Mouse (Mus musculus) left cerebral cortex, postnatal 10 days (tissue): Measurements from ENCODE around the gene Uba1. TPM values are rescaled to one million over a fixed set of nuclear protein-coding genes. Genes with fewer than 3 reads are reported as not detected.

Source experiments
- DNase-seq, 2 experiments: peaks; one replicate each; pipeline ENCODE4 v3.0.0; 2021 to 2022; ENCODE audit warnings: low spot score in 2 of 2, mixed read lengths in 1 of 2; ENCODE audit errors: extremely low spot score in 1 of 2
- intact Hi-C: fragments of 180-260 bp; cut with DNase I; formaldehyde crosslinking; loops from one replicate; pipeline ENCODE4 v1.15.1; 2025
- total RNA-seq, 2 experiments: library from RNA; stranded (reverse); gene quantifications; 2 replicates each; pipeline ENCODE4 v1.2.3; 2021

The Uba1 gene
- 100 to 1,000 TPM; 441 to 479 TPM for total RNA-seq

DNA sequence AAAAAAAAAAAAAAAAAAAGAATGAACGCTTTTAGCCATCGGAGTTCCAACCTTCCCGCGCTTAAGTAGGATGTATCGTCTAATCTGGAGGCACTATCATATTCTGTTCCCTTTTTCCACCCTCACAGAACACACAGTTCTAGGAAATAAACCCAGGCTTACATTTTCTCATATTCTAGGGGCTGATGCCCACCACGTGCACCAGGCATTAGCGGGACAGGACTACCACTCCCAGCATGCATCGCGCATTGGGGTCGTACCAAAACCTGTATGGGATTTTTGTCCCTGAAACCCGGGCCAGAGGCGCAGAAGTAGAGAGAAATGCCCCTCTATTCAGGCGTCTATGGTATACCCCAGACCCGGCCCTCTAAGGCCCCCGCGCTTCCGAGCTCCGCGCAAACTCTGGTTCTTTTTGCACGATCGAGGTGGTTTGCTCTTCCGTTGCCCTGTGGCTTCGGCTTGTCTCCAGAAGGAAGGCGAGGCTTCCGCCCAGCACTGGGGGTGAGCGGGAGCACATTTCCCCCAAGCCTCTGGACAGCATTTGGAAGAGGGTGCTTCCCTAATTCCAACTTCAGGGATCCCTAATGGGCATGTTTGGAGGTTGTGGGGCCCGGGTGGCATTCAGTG is at the start of gene Uba1:
Gene Uba1 (plus strand): TSS at position 301 of the 627 bp plus-strand sequence.
- intact Hi-C loops: no loop called here

DNA sequence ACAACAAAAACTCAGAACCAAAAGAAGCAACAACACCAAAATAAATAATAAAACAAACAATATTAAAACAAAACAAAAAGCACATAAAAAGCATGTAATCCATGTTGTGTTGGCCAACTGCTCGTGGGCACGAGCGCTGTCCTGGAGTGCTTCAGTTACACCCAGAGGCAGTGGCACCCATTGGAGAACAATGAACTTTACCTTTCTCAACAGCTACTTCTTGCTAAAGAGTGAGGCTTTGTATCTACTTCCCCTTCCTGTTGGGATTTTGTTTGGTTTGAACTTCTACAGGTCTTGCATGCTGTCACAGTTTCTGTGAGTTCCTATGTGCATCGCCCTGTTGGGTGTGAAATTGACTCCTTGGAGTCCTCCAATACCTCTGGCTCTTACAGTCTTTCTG is 49.6 kb upstream of the Uba1 start:
- intact Hi-C loops: no loop called here
- no peak for DNase-seq

More for the DNA sequence above, at the start of gene Uba1:
- DNase-seq: peak; percentile 79 to 87

DNA sequence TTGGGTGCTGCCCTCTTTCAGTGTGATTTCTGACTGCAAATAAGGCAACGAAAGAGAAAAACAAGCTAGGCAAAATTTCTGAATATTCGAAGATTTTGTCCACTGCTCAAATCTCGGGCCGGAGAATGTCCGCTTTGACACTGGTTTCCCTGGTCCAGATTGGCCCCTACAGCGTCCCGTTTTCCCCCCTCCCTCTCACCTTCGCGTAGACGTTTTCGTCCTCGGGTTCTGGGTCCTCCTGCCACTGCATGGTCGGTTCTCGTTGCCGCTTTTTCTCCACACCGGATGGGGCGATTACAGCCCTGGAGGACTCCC is 41.3 kb upstream of the Uba1 start:
- intact Hi-C loops: no loop called here
- DNase-seq: peak in 1 of 2 experiments; percentile 27

DNA sequence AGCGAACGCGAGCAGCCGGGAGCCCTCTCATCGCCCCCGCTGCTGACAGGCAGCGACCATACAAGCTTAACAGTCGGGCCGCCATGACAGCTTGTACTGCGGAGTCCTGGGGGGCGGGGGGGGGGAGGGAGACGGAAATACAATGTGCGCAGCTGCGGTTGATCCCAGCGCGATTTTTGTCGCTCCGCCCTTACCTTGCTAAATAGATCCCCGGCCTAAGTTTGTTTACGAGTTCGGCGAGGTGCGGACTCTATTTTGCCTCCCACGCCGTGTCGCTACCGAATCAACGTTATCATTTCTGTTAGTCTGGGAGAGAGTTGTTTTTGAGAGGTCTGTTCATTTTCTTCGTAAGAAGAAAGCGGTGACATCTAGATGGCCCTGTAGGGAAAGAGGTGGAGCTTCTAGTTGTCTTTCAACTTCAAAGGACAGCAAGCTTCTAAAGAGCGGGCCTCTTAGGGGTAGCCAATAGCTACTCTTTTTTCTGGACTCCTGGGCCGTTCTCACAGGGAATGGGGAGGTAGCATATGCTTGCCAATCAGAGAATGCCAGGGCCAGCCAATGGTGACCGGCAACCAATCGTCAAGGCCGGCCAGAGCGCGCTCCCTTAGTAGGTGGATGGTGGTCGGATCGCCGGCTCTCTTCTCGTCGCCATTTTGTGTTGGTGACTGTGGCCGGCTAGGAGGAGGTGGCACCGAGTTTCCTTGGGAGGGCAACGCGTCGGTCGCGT is 40.8 kb upstream of the Uba1 start, which contains the start of the genes Rbm10 and Ndufb11:
Gene Rbm10 (plus strand): TSS at position 328 of the 727 bp plus-strand sequence.
Gene Ndufb11 (minus strand): TSS at position 444 of the 727 bp plus-strand sequence.
- intact Hi-C loops: no loop called here
- DNase-seq: peak; percentile 83 to 89

DNA sequence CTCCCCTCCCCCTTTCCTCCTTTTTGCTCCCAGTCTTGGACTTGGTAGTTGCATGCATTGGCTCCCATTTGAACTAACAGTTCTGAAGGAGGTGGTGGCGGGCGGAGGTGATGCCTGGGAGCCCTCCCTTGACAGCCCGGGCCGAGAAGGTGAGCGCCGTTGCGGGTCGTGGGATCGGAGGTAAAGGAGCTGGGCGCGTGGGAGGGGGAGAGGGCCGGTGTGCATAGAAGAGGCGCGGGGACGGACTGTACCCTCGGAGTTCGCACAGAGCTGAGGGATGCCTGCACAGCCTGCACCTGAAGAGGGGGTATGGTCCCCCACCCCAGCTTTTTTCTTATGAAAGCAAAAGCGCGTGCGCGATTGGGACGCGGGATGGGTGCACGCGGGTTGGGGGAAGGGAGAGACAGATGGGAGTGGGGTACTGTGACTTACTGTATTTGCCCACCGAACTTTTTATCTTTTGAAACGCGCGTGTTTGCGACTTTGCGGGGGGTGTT is 40.2 kb upstream of the Uba1 start:
- DNase-seq: peak; percentile 25 to 53
- intact Hi-C loops: no loop called here

DNA sequence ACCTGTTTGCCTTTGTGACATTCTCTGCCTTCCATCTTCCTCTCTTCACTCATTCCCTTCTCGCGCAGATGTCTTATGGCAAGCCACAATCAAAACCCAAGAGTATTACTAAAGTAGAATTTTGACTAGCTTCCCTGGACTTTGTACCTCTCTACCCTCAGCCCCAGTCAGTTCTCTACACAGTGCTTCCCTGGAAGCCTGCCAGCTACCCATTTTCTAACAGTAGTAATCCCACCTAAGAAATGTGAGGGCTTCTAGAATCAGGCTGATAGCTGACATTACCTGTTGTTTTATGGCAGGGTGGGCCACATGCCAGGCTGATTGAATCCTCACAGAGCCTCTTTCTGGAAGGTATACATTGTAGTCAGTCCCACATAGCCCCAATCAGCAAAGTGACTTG is 20.0 kb upstream of the Uba1 start:
- intact Hi-C loops: no loop called here
- DNase-seq: no peak

DNA sequence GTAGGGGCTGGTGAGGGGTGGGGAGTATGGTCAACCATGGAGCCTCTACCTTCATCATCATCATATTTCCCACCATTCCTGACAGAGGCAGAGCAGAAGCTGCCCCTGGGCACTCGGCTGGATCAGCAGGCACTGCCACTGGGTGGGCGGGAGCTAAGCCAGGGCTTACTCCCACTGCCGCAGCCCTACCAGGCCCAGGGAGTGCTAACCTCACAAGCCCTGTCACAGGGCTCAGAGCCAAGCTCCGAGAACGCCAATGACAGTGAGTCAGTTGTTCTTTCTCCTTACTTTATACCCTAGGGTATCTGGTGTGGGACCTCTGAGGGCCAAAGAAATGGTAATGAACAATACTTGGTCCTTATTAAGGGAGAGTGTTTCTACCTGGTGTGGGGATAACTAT is 13.3 kb upstream of the Uba1 start:
- DNase-seq: no peak
- intact Hi-C loops: no loop called here

DNA sequence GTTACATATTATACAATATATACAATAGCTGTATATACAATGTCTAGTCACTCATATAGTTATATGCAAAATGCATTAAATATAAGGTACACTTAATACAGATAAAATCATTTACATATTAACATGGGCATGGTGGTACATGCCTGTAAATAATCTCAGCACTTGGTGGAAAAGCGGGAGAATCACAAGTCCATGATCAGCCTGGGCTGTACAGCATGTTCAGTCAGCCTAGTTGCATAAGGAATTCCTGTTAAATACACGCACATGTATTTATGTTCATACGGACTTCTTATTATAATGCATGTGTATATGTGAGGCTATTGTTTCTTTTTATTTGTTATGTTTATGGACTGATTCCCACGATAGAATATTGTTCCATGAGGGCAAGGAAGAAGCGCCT is 533 bp upstream of the Uba1 start:
- intact Hi-C loops: no loop called here
- DNase-seq: no peak

DNA sequence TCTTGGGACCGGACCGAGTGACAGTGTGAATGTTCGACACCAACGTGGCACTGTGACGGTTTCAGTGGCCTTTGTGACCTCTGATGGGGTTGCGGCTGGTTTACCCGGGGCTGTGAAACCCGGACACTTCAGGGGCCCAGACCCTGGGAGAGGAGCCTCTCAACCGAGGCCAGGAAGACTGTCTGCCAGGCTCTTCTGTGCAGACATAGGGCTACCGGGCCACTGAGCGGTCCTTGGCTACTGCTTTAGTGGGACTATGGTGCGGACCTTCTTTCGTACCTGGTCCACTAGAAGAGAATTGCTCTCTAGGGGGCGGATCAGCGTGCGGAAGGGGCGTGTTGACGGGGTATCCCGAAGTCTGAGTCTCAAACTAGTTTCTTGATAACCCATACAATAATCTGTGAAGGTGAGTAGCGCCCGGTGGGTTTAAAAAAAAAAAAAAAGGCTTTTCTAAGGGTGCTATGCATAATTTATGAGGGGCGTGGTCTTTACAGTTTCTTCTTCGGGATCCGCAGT is 823 bp downstream of the Uba1 start:
- intact Hi-C loops: no loop called here
- DNase-seq: no peak

DNA sequence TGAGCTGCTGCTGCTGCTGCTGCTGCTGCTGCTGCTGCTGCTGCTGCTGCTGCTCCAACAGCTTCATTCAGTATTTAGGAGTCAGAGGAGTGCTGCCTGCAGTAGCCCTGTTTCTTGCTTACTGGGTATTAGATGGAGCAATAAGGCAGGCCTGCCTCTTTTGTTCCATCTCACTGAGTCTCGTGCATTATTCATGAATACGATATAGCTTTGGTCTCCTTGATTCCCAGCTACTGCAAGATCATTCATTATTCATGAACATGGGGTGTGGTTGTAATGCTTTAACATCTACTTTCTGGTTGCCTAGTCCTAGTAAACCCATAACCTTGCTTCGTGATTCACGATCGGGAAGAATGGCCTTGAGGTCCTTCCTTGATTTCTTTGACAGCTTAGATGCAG is 4.2 kb downstream of the Uba1 start:
- intact Hi-C loops: loop anchor here (5.0 to 10.0 kb wide), 2 partner anchors 132 to 155 kb away; partner anchors contain the start of gene Araf
- peak in 1 of 2 experiments; percentile 10 for DNase-seq

DNA sequence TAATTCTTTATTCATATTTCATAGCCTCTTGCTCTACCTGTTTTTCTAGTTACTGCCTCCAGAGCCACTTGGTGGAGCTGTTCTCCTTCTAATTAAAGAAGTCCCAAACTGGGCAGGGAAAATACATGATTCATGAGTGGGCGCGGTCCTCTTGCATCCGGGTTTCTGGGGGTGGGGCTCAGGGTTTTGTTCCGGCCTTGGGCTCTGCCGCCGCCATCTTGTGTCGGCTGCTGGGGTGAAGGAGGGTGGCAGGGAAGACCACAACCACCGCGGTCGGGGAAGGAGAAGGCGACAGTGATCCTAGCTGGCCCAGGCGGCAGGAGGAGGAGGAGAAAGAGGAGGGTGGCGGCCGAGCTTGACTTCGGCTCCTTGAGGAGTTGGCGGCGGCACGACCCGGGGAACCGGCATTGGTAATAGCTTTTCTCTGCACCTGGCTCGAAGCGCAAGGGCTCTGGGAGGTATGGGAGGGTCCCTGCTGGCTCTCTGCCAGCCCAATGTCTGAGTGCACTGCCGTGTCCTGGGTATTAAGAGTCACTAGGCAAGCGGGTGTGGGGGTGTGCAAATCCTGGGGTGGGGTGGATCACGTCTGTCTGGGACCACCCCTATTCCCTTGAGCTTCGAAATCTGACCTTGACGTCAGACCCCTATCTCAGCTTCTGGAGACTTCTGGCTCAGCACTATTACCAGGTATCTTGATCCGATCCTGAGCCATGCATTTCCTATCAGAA is 4.8 kb downstream of the Uba1 start:
- DNase-seq: peak; percentile 83 to 90
- intact Hi-C loops: loop anchor here (5.0 to 10.0 kb wide), 2 partner anchors 132 to 154 kb away; partner anchors contain the start of gene Araf

DNA sequence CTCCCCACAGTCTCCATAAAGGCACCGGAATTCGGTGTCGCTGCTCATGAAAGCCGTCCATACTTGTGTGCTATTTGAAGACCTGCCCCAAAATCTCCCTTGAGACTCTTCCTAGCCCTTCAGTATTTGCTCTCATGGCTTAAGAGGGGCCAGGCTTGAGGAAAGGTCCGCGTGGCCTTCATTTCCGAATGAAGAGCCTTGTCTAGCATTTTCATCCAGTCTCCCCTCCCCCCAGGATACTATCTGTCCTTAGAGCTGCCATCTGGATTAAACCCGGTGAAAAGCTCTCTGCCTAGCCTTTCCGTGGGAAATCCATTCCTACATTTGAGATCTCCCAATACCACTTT is 5.3 kb downstream of the Uba1 start:
- DNase-seq: no peak
- intact Hi-C loops: loop anchor here (5.0 to 10.0 kb wide), 2 partner anchors 131 to 154 kb away; partner anchors contain the start of gene Araf

DNA sequence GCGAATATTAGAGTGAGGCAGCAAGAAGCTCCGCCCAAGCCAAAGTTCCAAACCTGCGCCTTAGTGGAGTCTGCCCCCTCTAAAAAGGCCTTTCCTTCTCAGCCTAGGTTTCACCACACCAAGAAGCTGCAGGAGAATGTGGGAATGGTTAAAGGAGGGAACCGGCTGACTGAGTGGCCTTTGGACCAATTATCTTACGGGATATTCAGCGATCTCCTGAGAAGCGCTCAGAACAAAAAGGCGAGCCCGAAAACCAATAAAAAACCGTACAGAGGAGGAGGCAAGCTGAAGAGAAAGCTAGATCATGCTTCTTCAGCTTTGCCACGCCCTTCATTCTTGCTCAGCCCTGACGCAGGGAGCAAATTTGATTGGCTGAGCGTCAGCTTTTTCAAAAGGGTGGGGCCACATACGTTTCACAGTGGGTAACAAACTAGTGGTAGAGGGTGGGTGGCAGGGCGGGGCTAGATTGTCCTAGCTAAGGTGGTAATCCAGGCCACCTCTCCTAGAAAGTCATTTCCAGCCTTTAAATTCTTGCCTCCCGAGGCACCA is 29.5 kb downstream of the Uba1 start, which contains the start of gene Cdk16:
Gene Cdk16 (plus strand): TSS at position 436 of the 549 bp plus-strand sequence.
- DNase-seq: peak; percentile 86 to 90
- intact Hi-C loops: no loop called here

DNA sequence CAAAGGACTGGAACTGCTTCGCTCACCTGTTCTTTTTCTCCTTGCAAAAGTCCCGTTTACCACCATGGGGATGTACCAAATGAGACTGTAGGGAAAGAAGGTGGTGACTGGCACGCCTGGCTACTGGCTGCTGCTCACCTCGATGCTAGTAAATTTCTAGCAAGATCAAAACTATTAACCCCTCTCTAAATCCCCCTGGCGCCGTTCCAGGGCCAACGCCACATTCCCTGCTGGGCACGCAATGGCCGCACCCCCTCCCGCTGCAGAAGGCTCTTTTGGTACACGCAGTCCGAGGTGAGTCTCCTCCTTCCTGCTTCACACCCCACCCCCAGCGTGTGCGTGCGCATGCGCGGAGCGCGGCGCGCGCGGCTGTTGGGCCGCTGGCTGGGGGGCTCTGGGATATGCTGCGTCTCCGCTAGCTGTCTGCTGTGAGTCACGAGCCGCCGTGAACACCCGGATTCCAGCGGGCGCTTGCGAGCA is 30.0 kb downstream of the Uba1 start:
- intact Hi-C loops: no loop called here
- DNase-seq: peak; percentile 66 to 88

DNA sequence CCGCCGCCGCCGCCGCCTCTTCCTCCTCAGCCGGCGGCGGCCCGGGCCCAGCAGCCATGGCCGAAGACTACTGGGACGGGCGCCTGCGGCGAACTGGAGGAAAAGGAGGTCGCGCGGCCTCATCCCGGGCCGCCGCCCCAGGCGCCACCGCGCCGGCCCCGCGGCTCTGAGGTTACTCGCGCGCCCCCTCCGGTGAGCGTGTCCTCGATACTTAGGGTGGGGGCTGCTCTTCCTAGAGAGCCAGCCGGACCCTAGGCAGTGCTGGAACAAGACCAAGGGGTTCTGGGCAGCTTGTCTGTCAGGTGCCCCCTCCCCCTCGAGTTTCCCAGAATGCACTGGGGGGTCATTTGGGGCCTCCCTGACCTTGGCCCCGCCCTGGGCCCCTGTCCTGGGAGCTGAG is 30.5 kb downstream of the Uba1 start:
- peak; percentile 23 to 83 for DNase-seq
- intact Hi-C loops: no loop called here

DNA sequence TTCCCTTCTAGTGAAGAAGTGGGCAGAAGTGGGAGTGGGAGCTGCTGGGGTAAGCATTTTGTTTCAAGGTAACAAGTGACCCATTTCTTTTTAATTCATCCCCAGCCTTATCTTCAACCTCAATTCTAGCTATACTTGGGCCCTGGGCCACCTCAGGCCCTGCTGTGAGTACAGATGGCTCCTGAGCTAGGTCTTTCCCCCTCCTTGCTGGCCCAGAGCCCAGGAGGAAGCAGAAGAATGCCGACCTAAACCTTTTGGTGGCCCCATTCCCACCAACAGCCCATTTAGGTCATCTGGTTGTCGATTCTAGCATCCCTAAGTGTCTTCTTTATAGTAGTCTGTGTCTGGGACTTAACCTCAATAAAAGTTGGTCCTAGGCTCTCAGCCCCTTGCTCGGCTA is 33.4 kb downstream of the Uba1 start:
- intact Hi-C loops: no loop called here
- DNase-seq: no peak

DNA sequence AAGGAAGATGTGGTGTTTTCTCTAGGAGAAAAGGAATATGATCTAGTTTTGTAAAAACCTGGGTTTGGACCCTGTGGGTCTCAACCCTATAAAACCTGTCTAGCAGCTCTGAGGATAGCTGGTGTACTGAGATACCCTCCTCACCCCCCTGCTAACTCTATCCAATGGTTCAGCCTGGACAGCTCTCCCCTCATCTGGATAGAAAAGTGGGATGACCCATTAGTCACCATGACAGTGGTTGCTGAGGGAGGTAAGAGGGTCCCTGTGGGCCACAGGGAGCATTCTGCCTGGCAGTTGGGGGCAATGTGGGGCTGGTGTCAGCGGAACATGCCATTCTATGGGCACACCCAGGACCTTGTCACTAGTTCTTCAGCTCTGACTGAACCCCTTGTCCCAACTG is 34.5 kb downstream of the Uba1 start:
- intact Hi-C loops: no loop called here
- no peak for DNase-seq

DNA sequence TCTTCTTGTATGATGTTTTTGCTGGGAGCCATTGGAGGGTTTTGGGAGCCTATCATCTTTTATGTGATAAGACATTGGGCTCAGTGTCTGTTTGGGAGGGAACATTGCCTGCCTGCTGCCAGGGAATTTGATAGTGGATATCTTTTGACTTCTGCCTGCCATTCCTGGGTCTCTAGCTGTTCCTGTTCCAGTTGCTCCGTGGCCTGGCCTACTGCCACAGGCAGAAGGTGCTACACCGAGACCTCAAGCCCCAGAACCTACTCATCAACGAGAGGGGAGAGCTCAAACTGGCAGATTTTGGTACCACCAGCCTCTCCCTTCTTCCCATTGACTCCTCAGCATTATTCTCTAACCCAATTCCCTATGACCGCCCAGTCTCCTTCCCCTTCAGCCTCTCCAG is 37.7 kb downstream of the Uba1 start:
- intact Hi-C loops: no loop called here
- DNase-seq: no peak

DNA sequence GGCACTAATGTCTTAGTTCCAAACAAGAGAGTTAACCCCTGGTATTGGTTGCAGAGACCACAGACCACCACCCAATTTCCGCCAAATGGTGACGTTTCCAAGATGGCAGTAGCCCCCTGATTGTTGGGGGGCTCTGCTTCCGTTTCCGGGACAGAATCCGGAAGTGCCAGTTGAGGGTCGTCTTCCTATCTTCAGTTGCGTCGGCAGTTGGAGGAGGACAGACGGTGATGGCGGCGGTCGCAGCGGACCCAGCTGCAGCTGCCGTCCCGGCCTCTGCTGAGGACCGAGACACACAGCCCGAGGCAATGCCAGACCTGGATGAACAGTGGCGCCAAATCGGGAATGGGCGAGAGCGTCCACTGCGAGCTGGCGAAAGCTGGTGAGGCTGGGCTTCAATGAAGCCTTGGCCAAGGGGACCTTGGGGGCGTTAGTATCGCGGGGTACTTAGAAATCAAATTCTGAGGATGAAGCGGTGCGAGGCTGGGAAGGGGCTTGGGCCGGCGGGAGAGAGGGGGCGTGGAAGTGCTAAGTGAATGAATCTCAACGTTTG is 45.7 kb downstream of the Uba1 start, which contains the start of gene Usp11:
Gene Usp11 (plus strand): TSS at position 166 of the 550 bp plus-strand sequence.
- DNase-seq: peak; percentile 42 to 64
- intact Hi-C loops: no loop called here
